Mouse (Mus musculus): ENCODE results near the gene Lcat.

Lcat gene

DNA sequence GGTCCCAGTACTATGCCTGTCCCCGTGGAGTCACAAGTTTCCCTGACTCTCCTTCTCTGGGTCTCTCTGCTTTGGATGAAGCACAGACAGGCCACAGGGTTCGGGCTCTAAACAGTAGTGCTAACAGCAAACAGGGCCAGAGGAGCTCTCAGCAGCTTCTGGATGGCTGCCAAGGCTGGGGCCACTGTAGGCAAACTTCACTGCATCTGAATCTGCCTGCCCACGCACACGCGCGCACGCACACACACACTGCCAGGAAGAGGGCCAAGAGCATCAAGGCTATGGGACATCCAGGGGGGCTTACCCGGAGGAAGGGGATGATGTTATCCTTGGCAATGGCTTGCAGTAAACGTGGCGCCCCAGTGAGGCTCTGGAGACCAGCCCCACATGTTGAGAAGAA lies 6.2 kb upstream of the Lcat start:
- DNase-seq (ENCODE audit: low read depth, low spot score), result no peak

DNA sequence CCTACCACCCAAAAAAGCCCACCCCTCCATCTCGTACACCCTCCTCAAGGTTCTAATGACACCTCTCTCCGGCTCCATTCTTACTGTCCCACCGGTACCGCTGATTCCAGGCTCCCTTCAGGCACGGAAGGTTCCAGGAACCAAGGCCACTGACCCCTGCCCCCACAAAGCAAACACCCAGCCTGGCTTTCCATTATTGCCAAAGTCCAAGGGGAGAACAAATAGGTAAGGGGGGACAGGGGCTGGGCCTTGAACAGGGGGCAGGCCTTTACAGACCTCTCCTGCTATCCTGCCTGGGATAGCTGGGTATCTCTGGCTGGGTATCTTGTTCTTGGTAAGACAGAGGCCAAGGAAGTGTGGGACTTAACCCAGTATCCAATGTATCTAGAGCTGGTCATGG lies 640 bp downstream of the Lcat start:
- no peak for DNase-seq (ENCODE audit: low read depth, low spot score)

DNA sequence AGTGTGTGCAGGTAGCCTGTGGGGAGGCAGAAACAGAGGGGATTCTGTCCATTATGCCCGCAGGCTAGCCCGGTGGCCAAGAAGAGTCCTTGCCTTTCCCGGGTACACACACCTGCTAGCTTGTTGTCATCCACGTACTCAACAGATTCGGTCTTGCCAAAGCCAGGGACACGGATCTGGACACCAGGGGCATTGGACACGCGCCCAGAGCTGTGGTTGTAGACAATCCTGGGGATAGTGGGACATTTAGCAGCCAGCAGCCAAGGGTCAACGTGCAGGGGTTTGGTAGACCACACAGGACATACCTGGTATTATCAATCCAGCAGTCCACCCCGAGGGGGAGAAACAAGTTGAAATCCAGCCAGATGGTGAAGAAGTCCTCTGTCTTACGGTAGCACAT lies 1.2 kb downstream of the Lcat start:
- DNase-seq (ENCODE audit: low read depth, low spot score), result no peak

DNA sequence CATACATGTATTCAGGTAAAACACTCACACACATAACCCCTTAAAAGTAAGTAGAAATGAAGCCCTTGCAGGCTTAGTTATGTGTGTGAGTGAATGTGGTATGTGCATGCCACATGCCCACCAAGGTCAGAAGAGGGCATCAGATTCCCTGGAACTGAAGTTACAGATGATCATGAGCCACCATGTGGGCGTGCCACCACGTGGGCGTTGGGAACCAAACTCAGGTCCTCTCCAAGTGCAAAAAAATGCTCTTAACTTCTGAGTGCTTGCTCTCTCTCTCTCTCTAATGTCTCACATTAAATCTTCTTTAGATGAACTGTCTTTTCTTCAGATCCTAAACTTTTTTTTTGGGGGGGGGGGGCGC lies 4.9 kb downstream of the Lcat start, which contains the start of gene Psmb10:
Gene Psmb10 (minus strand): TSS at position 139 of the 364 bp plus-strand sequence.
- no peak for DNase-seq (ENCODE audit: low read depth, low spot score)

DNA sequence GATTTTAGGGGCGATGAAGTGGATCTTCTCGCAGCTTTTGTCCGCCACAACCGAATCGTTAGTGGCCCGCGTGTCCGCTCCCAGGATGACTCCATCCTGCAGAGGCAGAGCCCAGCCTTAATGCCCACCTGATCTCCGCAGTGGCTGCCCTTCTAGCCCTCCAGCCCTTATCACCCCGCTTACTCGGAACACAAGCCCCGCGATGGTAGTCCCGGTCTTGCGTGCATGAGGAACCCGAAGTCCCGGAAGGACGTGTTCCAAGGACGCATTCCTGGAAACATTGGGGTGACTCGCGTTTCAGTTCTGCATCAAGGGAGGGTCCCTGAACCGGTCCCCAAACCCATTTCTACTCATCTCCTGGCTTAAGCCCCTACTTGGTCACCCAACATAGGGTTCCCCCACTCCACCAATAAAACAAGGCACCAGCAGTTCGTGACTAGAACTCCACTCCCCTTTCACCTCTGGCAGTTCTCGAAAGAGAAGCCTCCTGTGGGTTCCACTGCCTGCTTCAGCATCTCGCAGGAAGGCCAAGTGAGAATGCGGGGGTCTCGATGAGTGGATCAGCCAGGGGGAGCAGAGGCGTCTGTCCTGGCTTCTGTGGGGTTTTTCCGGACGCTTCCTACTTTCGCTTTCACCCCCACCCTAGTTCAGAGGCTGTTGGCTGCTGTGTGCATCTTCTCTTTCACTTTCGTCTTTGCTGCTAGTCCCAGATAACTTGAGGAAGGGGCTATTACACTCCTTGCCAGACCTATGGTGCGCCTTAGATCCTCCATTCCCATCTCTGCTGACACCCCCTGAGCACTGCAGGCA lies 5.5 kb downstream of the Lcat start:
- DNase-seq (ENCODE audit: low read depth, low spot score), result no peak

DNA sequence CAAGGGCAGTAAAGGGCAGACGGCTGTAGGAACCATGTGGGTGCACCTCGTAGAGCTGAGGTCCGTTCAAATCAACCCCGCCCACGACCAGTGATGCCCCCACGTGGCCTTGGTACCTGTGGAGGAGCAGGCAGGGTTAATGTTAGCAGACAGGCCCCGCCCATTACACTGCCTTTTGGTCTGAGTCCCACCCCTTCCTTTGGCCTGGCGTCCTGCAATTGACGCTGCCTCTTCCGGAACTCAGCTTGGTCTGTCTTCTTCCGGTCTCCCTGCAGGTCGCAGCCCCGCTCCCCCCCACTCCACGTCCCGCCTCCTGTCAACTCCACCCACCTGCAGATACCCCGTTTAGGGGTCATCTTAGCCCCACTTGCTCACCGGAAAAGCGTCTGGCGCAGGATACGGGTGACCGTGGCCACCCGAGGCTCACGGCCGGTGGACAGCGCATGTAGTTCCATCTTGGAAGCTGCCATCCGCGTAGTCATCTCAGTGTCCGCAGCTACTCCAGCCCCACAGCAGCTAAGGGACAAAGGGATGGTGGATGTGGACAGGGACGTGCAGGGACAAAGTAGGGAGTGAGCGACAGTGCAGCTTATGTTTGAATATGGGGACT lies 6.2 kb downstream of the Lcat start:
- DNase-seq (ENCODE audit: low read depth, low spot score), result peak; percentile 89

DNA sequence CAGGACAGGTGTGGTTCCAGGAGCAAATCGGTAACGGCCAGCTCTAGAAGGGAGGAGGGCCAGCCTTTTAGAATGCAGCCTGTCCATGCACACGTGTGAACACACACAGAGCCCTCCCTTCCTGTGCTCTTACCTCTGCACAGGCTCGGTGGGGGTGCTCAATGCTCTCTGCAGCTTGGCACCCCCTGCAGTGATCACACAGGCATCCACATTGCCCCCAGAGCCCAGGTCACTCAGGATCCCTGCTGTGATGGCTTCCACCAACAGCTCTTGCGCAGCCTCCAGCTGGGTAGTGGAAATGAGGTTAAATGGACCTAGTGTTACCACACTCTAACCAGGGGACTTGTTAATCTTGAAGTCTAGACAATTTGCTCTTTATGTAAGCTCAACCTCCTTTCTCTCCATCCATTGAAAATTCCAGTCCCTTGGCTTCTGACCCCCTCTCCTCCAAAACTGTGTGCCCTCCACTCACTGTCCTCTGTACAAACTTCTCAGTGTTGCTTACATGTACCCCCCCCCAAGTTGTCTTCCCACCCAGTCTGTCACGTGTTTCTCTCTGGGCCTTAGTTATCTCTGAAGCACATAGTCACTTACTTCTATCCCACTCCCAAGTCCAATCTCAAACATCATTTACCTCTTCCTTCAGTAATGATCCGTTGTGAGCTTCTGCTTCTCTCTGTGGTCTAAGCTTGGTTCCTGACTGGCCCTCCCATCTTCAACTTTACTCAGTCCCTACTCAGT lies 7.1 kb downstream of the Lcat start:
- no peak for DNase-seq (ENCODE audit: low read depth, low spot score)

DNA sequence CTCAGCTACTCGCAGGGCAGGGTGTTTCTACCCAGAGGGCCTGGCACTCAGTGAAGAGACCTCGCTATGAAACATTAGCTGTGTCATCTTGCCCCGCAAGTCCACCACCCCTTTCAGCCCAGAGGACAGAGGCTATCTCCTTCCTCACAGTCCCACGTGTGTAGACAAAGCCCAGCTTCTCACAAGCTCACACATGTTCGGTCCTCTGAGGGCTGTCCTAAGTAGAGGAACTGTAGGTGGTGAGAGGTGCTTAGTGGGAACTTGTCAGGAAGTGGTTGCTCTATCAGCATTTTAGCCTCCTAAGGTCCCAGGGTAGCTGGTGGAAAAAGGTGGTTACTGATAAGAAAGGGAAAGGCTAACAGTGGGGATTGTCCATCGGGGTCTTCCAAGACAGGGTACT lies 8.1 kb downstream of the Lcat start:
- no peak for DNase-seq (ENCODE audit: low read depth, low spot score)

DNA sequence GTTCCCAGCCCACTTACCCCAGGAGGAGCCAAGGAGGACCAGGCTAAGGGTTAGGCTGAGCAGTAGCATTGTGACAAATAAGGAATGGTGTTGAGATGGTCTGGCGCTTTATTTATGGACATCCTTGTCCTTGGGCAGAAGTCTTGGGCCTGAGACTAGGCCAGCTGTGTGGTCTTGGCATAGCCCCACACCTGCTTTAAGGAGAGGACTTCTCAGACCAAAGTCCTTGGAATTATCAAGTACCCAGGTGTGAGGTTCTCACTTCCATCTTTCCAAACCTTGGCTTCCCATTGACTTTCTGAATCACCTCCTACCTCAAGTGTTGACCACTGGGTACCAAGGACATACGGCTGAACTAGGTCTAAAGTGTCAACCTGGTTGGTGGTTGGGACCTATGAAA lies 9.4 kb downstream of the Lcat start, which contains the start of gene Ctrl:
Gene Ctrl (minus strand): TSS at position 101 of the 400 bp plus-strand sequence.
- no peak for DNase-seq (ENCODE audit: low read depth, low spot score)

DNA sequence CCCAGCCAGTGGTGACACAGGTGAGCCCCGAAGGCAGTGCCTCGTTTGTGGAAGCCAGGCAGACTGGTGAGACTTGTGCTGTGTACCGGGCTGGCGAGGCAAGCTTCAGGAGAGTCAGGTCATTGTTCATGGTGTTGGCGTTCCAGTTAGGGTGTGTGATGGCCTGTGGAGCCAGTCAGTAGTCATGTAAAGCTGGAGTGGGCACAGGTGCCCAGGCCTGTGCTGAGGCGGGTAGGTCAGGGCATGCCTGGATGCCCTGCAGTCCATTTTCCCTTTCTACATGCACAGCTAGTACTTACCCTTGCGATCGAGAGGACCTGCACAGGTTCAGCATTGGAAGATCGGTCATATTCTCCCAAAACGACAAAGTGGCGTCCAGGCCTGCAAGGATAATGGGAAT lies 10.7 kb downstream of the Lcat start:
- DNase-seq (ENCODE audit: low read depth, low spot score), result no peak

DNA sequence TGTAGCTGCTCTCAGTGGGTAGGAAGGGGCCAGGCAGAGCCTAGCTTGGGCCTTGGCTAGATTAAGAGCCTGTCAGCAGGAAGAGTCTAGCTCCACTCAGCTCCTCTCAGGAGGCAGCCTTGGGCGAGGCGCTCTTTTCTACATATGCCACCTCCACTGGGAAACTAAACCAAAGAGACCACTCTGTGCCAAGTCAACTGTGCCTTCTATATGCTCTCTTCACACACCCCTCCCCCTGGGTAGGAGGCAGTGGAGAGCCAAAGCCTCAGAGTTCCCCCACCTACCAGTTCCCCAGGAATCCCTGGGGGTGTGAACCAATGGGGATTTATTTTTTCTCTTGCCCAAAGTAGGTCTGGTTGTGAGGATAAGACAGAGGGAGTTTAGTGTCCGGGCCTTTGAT lies 11.9 kb downstream of the Lcat start:
- no peak for DNase-seq (ENCODE audit: low read depth, low spot score)

DNA sequence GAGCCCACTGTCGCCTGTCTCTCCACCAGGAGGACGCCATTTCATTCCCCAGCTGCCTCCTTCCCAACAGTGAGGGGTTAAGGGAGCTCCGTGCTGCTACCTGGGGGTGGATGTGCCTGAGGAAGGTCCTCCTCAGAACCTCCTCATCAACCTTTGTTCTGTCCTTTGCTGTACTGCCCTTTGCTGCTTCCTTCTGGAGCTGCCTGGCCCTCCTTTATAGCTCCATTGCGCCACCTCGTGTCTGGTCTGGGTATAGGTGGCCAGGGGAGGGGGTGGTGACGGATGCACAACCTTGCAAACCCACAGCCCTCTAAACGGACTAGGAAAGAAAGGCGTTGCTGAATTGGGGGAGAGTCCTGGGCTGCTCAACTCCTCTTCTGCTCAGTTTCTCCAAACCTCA lies 12.6 kb downstream of the Lcat start:
- peak; percentile 51 for DNase-seq (ENCODE audit: low read depth, low spot score)

DNA sequence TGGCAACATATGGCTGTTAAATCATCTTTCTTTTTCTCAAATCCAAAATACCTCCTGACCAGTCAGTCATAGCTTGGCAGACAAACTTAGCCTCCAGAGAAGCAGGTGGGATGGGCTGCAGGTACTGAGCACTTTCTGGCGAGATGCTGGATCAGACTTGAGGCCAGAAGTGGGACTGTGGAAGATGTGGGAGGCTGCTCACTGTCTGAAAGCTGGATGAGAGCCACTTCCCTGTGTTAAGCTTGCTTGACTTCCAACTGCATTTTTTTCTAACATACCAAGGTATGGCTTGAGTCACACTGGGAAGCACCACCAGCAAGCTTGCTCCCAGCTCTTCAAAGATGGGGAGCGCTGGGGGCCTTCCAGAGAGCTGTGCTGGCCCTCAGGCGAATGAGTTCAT lies 18.1 kb downstream of the Lcat start:
- DNase-seq (ENCODE audit: low read depth, low spot score), result no peak

DNA sequence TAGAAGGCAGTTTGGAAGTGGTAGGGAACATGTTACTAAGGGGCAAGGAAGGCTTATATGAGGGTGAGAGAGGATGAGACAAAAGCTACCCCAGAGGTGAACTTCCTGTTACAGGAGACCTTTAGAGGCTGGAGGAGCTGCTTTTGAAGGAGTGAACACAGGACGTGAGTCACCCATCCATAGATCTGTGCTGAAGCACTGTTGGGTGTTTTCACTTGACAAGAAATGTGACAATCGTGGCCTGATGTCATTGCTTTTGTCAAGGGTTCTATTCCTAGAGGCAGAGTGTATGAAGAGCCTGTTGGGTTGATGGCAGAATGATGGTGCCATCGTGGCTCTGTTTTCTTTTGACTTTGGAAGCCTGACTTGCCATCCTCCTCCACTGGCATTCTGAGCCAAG lies 23.8 kb downstream of the Lcat start:
- no peak for DNase-seq (ENCODE audit: low read depth, low spot score)

DNA sequence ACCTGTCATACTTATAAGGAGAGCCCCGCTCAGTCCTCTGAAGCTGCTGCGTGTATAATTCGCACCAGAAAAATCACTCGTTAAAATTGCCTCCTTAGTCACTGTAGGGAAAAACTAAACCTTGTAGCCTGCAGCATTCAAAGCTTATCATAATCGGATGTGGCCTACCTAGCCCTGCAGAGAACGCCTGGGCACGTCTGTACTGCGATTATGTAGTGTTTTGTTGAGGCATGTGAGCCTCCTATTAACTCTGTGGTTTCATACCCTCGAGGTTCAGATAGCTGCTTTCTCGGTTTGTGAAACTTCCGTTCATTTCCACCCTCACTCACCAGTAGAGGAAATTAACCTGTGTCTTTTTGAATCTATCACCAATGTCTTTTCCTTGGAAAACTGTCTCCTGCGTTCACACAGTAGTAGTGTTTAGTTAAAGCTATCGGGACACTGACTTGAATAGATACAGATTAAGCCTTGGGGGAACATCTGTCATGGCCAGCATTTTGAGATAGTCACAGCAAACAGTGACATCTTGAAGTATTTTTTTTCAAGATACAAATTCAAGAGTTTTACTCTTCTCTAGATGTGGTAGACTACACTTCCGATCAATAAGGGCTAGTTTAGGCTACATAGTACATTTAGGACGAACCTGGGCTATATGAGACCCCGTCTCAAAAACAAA lies 42.1 kb downstream of the Lcat start:
- DNase-seq (ENCODE audit: low read depth, low spot score), result no peak

DNA sequence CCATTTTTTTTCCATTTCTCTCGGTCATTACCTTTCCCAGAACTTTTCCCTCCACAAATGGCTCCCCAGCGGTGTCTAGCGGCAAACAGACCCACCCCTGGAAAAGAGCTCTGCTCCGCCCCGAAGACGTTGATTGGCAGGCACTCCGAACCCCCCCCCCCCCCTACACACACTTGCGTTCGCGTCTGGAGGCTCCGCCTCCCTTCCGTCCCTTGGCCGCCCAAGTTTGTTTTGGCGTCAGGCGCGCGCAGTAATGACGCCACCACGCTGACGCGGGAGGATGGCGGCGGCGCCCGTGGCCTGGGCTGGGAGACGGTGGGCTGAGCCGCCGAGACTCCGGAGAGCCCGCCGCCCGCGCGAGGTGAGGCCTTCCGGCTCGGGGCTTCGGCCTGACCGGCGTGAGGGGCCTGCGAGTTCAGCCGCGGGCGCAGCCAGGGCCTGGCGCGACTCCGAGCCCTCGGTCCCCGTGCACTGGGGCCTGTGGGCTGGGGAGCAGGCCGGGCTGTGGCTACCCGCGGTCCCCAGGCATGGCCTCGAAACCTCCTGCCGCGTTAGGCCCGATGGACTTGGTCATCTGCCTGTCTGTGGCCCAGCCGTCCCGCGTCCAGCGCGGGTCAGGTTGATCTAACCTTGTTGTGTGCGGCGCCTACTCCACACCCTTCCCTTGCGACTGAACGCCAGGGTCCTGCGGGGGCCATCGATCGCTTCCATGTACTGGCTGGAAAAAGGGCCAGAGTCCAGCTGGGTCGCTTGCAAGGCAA lies 42.8 kb downstream of the Lcat start, which contains the start of gene Pskh1:
Gene Pskh1 (plus strand): TSS at position 262 of the 761 bp plus-strand sequence.
- peak; percentile 91 for DNase-seq (ENCODE audit: low read depth, low spot score)

DNA sequence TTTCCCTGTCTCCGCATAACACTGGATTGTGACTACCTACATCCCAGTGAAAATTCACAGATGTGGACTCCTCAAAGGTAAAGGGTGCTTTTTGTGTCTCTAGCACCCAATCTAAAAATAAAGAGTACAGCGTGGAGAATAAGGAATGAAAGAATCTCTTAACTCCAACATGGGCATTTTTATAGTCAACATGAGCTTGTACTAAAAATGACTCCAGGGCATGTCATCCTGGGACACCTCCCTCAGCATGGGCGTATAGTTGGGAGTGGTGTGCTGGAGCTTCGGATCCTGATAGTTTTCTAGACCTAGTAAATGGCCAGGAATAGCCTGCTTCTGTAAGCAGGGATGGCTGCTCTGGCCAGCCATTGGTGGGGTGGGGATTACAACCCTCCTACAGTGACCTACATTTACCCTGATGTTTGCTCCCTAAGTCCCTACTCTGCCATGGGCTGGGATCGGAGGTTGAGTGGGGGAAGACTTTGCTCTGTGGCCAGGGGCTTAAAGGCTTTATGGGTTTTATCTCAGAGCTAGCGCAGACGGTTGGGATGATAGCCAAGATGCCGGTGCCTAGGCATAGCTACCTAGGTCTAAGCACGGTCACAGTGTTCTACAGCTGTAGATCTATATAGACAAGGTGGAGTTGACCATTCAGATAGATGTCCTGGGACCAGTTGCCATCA lies 45.2 kb downstream of the Lcat start:
- DNase-seq (ENCODE audit: low read depth, low spot score), result no peak

DNA sequence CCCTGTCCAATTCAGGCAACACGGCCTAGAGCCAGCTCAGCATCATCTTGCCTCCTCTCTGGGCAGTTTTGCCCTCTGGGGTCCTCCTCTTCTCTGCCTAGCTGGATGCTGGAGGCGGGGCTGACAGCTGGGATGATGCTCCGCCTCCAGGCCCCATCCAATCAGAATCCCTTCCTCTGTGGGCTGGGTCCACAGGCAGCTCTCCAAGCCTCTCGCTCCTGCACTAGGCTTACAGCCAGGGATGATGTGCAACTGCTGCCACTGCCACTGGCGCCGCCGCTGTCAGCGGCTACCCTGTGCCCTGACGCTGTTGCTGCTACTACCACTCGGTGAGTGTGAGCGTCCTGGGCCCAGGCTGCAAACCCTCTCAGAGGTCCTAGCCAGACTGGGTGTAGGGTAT lies 49.8 kb downstream of the Lcat start, which contains the start of gene Nrn1l:
Gene Nrn1l (plus strand): TSS at position 229 of the 400 bp plus-strand sequence.
- peak; percentile 42 for DNase-seq (ENCODE audit: low read depth, low spot score)

DNA sequence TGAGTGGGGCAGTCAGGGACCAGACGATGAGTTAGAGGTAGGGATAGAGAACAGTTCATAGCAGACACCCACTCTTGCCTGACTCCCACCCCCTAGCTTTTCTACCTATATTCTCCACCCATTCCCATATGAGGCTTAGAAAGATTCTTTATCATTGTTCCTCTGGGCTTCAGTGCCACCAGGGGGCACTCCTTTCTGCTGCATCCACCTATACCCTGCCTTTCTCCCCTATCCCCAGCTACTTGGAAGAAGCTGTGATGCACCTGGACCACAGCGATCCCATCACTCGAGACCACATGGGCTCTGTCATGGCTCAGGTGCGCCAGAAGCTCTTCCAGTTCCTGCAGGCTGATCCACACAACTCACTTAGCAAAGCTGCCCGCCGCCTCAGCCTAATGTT lies 50.8 kb downstream of the Lcat start:
- no peak for DNase-seq (ENCODE audit: low read depth, low spot score)

DNA sequence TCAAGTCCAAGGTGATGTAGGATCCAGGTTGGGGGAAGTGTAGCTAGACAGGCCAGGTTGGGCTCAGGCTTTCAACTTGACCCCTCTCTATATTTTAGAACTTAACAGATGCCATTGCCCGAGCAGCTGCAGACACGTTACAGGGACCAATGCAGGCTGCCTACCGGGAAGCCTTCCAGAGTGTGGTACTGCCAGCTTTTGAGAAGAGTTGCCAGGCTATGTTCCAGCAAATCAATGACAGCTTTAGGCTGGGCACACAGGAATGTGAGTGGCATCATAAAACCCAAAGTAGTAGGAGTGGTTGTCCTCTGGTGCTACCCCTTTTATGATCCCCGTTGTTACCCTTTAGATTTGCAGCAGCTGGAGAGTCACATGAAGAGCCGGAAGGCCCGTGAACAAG lies 52.3 kb downstream of the Lcat start:
- DNase-seq (ENCODE audit: low read depth, low spot score), result peak; percentile 45
